Mouse (Mus musculus) MEL (cell line): ENCODE results near the gene Zbtb37. TPM values are rescaled to one million over a fixed set of nuclear protein-coding genes. Genes with fewer than 3 reads are reported as not detected.

Experiments used
- DNase-seq: peaks from one replicate; pipeline ENCODE4 v3.0.0; 2011; ENCODE audit warnings: low read depth, low spot score
- H3K27ac ChIP-seq: 2 replicates; pipeline ENCODE4 v1.5.1; 2012; ENCODE audit warnings: low read depth, mild to moderate bottlenecking, control low read depth, low read length, moderate library complexity; ENCODE audit not compliant: control insufficient read depth
- H3K27me3 ChIP-seq, 2 experiments: fragments of 150-350 bp in 1 of 2; sonication (generic) in 1 of 2; 2 replicates each; pipeline ENCODE4 v1.6.1; 2012; ENCODE audit warnings: low read length in 2 of 2, mild to moderate bottlenecking in 2 of 2, improper control_type of control experiment in 1 of 2, moderate library complexity in 1 of 2; ENCODE audit not compliant: insufficient read depth in 2 of 2, control insufficient read depth in 1 of 2
- H3K36me3 ChIP-seq, 2 experiments: 2 replicates each; pipeline ENCODE4 v1.6.1; 2012 to 2014; ENCODE audit warnings: low read length in 2 of 2, improper control_type of control experiment in 1 of 2, inconsistent platforms in 1 of 2, mild to moderate bottlenecking in 1 of 2; ENCODE audit not compliant: insufficient read depth in 2 of 2, control insufficient read depth in 1 of 2
- H3K4me1 ChIP-seq, 2 experiments: fragments of 150-350 bp in 1 of 2; sonication (generic) in 1 of 2; 2 replicates each; pipeline ENCODE4 v1.6.1; 2012; ENCODE audit warnings: low read length in 2 of 2, improper control_type of control experiment in 1 of 2, mild to moderate bottlenecking in 1 of 2; ENCODE audit not compliant: insufficient read depth in 2 of 2, control insufficient read depth in 1 of 2
- H3K4me3 ChIP-seq, 2 experiments: fragments of 150-350 bp in 1 of 2; sonication (generic) in 1 of 2; 2 replicates each; pipeline ENCODE4 v1.5.1; 2012; ENCODE audit warnings: low read depth in 2 of 2, low read length in 2 of 2, mild to moderate bottlenecking in 2 of 2, moderate library complexity in 2 of 2, control low read depth in 1 of 2, improper control_type of control experiment in 1 of 2; ENCODE audit not compliant: control insufficient read depth in 1 of 2, insufficient read depth in 1 of 2
- H3K79me2 ChIP-seq: 2 replicates; pipeline ENCODE4 v1.6.1; 2012; ENCODE audit warnings: mild to moderate bottlenecking, low read length, moderate library complexity; ENCODE audit not compliant: control insufficient read depth, poor library complexity, insufficient read depth
- H3K9ac ChIP-seq: 2 replicates; pipeline ENCODE4 v1.6.1; 2012; ENCODE audit warnings: low read depth, mild to moderate bottlenecking, control low read depth, low read length, moderate library complexity; ENCODE audit not compliant: control insufficient read depth, poor library complexity, severe bottlenecking
- H3K9me3 ChIP-seq: fragments of 150-350 bp; sonication (generic); replicated peaks from 2 replicates; pipeline ENCODE4 v1.6.1; 2012; ENCODE audit warnings: mild to moderate bottlenecking, low read length, improper control_type of control experiment, moderate library complexity; ENCODE audit not compliant: insufficient read depth
- CHD1 ChIP-seq: IDR thresholded peaks from 2 replicates; pipeline ENCODE4 v1.6.1; 2012; ENCODE audit warnings: low read depth, mild to moderate bottlenecking, inconsistent platforms, low read length, improper control_type of control experiment
- ELF1 ChIP-seq: IDR thresholded peaks from 2 replicates; pipeline ENCODE4 v1.6.1; 2014; ENCODE audit warnings: low read depth, mild to moderate bottlenecking, inconsistent platforms, low read length, improper control_type of control experiment, moderate library complexity
- EP300 ChIP-seq, 2 experiments: IDR thresholded peaks; 2 replicates each; pipeline ENCODE4 v1.6.1; 2011; ENCODE audit warnings: improper control_type of control experiment in 2 of 2, low read length in 2 of 2, low read depth in 1 of 2, mild to moderate bottlenecking in 1 of 2
- GATA1 ChIP-seq: IDR thresholded peaks from 2 replicates; pipeline ENCODE4 v1.6.1; 2011; ENCODE audit warnings: low read depth, low read length, improper control_type of control experiment
- JUND ChIP-seq: IDR thresholded peaks from 2 replicates; pipeline ENCODE4 v1.6.1; 2011; ENCODE audit warnings: low read depth, mild to moderate bottlenecking, improper control_type of control experiment, low read length
- MAFK ChIP-seq: IDR thresholded peaks from 2 replicates; pipeline ENCODE4 v1.6.1; 2011; ENCODE audit warnings: low read depth, mild to moderate bottlenecking, low read length, improper control_type of control experiment, borderline replicate concordance
- MAX ChIP-seq: IDR thresholded peaks from 2 replicates; pipeline ENCODE4 v1.6.1; 2011; ENCODE audit warnings: low read length, improper control_type of control experiment
- MEF2A ChIP-seq: IDR thresholded peaks from 2 replicates; pipeline ENCODE4 v1.6.1; 2014; ENCODE audit warnings: low read depth, mild to moderate bottlenecking, inconsistent platforms, low read length, improper control_type of control experiment; ENCODE audit not compliant: poor library complexity, insufficient replicate concordance, severe bottlenecking; ENCODE audit errors: extremely low read depth
- MXI1 ChIP-seq: IDR thresholded peaks from 2 replicates; pipeline ENCODE4 v1.6.1; 2011; ENCODE audit warnings: mild to moderate bottlenecking, low read depth, low read length, improper control_type of control experiment
- MYB ChIP-seq: IDR thresholded peaks from 2 replicates; pipeline ENCODE4 v1.6.1; 2011; ENCODE audit warnings: mild to moderate bottlenecking, low read depth, low read length, improper control_type of control experiment
- NELFE ChIP-seq: IDR thresholded peaks from 2 replicates; pipeline ENCODE4 v1.6.1; 2011; ENCODE audit warnings: low read depth, low read length, improper control_type of control experiment
- POLR2A ChIP-seq, 2 experiments: IDR thresholded peaks; 2 replicates each; pipeline ENCODE4 v1.6.1; 2011 to 2012; ENCODE audit warnings: low read length in 2 of 2, mild to moderate bottlenecking in 2 of 2, control low read depth in 1 of 2, improper control_type of control experiment in 1 of 2, low read depth in 1 of 2, moderate library complexity in 1 of 2; ENCODE audit not compliant: control insufficient read depth in 1 of 2, insufficient read depth in 1 of 2, poor library complexity in 1 of 2
- SIN3A ChIP-seq: IDR thresholded peaks from 2 replicates; pipeline ENCODE4 v1.6.1; 2012; ENCODE audit warnings: low read length, improper control_type of control experiment, inconsistent platforms
- TAL1 ChIP-seq: IDR thresholded peaks from 2 replicates; pipeline ENCODE4 v1.6.1; 2012; ENCODE audit warnings: mild to moderate bottlenecking, inconsistent platforms, low read length, moderate library complexity, mixed read lengths
- TBP ChIP-seq: IDR thresholded peaks from 2 replicates; pipeline ENCODE4 v1.8.0; 2011; ENCODE audit warnings: low read depth, low read length, improper control_type of control experiment
- TCF12 ChIP-seq: IDR thresholded peaks from 2 replicates; pipeline ENCODE4 v1.6.1; 2014; ENCODE audit warnings: low read depth, mild to moderate bottlenecking, inconsistent platforms, low read length, improper control_type of control experiment, moderate library complexity
- USF1 ChIP-seq: IDR thresholded peaks from 2 replicates; pipeline ENCODE4 v1.6.1; 2014; ENCODE audit warnings: low read depth, mild to moderate bottlenecking, inconsistent platforms, low read length, improper control_type of control experiment, moderate library complexity
- USF2 ChIP-seq, 2 experiments: IDR thresholded peaks; 2 replicates each; pipeline ENCODE4 v1.6.1; 2011 to 2012; ENCODE audit warnings: improper control_type of control experiment in 2 of 2, low read length in 2 of 2, borderline replicate concordance in 1 of 2, inconsistent platforms in 1 of 2, low read depth in 1 of 2, mild to moderate bottlenecking in 1 of 2; ENCODE audit not compliant: insufficient read depth in 1 of 2
- ZMIZ1 ChIP-seq: IDR thresholded peaks from 2 replicates; pipeline ENCODE4 v1.6.1; 2012; ENCODE audit warnings: low read depth, mild to moderate bottlenecking, inconsistent platforms, low read length, improper control_type of control experiment, moderate library complexity
- polyA plus RNA-seq, 2 experiments: library from polyadenylated mRNA; stranded (reverse) in 1 of 2; unstranded in 1 of 2; fragments of >175 nt in 1 of 2; fragments of >200 nt in 1 of 2; gene quantifications; 2 replicates each; pipeline versions ENCODE4 v1.2.1 to v1.2.4; 2012; ENCODE audit warnings: low replicate concordance in 2 of 2, low read depth in 1 of 2; ENCODE audit not compliant: insufficient read length in 2 of 2, insufficient read depth in 1 of 2, missing spikeins in 1 of 2
- total RNA-seq: library from RNA; depleted of rRNA; stranded (reverse); fragments of 300-350 nt; gene quantifications from 2 replicates; pipeline ENCODE4 v1.2.3, GENCODE M21; 2012; rRNA removed

Zbtb37 gene
- total RNA-seq (5.2 and 5.7 TPM in 2 replicates), polyA plus RNA-seq (1 to 10 TPM in 1 of 2 experiments, not detected in 1; 4.2 TPM)

DNA sequence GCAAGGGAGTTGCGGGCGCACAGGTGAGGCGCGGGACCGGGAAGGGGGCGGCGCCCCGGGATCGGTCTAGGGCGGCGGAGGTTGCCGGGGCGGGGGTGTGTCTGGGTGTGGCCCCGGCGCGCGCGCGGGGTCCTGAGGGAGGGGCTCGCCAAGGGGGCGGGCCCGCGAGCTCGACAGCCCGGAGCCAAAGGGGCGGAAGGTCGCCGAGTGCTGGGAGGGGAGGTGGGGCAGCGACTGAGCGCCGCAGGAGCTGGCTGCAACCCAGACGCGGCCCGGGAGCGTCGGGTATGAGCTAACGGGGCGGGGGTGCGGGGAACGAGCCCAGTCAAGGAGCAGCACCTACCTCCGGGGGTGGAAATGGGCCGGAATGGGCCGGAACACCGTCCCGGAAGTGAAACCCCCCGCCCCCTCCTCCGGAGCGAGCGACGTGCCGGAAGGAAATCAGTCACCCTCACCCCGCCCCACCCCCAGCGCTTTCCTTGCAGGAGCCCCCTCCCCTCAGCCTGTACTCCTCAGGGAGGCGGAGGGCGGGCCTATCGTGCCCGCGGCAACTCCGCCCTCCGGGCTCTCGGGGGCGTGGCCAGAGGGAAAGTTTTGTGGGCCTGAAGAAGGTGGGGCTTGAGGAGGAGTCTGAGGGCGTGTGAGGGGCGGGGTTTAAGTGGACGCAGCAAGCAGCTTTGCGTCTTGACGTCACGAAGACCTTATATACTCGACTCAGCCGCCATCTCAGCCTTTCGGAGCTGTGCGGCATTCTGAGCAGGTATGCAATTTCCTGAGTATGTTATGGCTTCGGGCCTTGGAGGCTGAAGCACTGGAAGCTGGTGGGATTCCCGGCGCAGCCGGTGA lies at the start of gene Zbtb37:
Gene Zbtb37 (minus strand): TSS at position 415 of the 846 bp plus-strand sequence.
- Histone ChIP-seq H3K27me3 (no peaks in the 10 kb centered on the region), H3K36me3 (peaks cover 19 to 27% of the 10 kb centered on the region in 2 experiments), H3K27ac (peak within 1 kb of the TSS; percentile 99), H3K79me2 (peaks cover 44% of the 10 kb centered on the region), H3K4me1 (peaks cover 0 to 9% of the 10 kb centered on the region in 2 experiments; a peak in 3 of 4 replicates), H3K4me3 (peak within 1 kb of the TSS; percentile 77 to 93), H3K9me3 (no peaks in the 10 kb centered on the region), H3K9ac (peak within 1 kb of the TSS; percentile 98)
- DNase-seq, result peak; percentile 99
- TF ChIP-seq ELF1 (no peak), EP300 (IDR thresholded peaks at IDR 0.05; ENCODE audit: low read depth in 1 of 2, low read length in 2 of 2) (no peak), ZMIZ1 (no peak), MXI1 (no peak), MEF2A (no peak), USF2 (IDR thresholded peaks at IDR 0.05; ENCODE audit: borderline replicate concordance in 1 of 2, insufficient read depth in 1 of 2, low read depth in 1 of 2, low read length in 2 of 2) (no peak), MAX (no peak), MAFK (no peak), GATA1 (no peak), JUND (no peak), MYB (no peak), SIN3A (no peak), TBP (peak; percentile 99), CHD1 (no peak), USF1 (no peak), POLR2A (IDR thresholded peaks at IDR 0.05; ENCODE audit: control insufficient read depth in 1 of 2, insufficient read depth in 1 of 2, low read depth in 1 of 2, low read length in 2 of 2, poor library complexity in 1 of 2) (peak; percentile 94 to 99)

DNA sequence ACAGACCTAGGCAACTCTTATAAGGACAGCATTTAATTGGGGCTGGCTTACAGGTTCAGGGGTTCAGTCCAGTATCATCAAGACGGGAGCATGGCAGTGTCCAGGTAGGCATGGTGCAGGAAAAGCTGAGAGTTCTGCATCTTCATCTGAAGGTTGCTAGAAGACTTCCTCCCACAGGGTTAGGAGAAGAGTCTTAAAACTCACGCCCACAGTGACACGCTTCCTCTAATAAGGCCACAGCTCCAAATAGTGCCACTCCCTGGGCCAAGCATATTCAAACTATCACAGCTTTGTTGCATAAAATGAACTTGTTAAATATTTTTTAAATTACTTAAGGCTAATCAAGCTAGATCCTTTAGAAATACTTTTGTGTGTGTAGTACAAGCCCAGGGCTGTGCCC lies 42.6 kb upstream of the Zbtb37 start:
- H3K9ac ChIP-seq, result no peak overlapping the region
- H3K36me3 ChIP-seq, result peaks cover 4 to 11% of the 10 kb centered on the region in 2 experiments
- no peak overlapping the region for H3K27ac ChIP-seq
- H3K4me1 ChIP-seq, result peaks cover 0 to 11% of the 10 kb centered on the region in 2 experiments; a peak in 2 of 4 replicates
- TF ChIP-seq USF2 (IDR thresholded peaks at IDR 0.05; ENCODE audit: borderline replicate concordance in 1 of 2, insufficient read depth in 1 of 2, low read depth in 1 of 2, low read length in 2 of 2) (no peak), NELFE (no peak), TCF12 (no peak), TAL1 (no peak)
- DNase-seq, result no peak
- H3K9me3 ChIP-seq, result no peaks in the 10 kb centered on the region
- H3K79me2 ChIP-seq, result peaks cover 22% of the 10 kb centered on the region
- no peaks in the 10 kb centered on the region for H3K27me3 ChIP-seq
- H3K4me3 ChIP-seq, result no peak overlapping the region
